Mouse (Mus musculus) G1E (cell line): Measurements from ENCODE around the gene Calcoco2. TPM values are rescaled to one million over a fixed set of nuclear protein-coding genes. Genes with fewer than 3 reads are reported as not detected.
"Not testable (repeated sequence)": the region's sequence is repeated elsewhere in the genome, so short reads cannot be mapped to it uniquely, and the experiment has no call there.

Experiments
- ATAC-seq: 2 replicates; pipeline ENCODE4 v1.8.0; 2016; ENCODE audit warnings: mild to moderate bottlenecking; ENCODE audit not compliant: insufficient number of reproducible peaks, poor library complexity, low FRiP score, severe bottlenecking; ENCODE audit errors: extremely low read depth
- DNase-seq: peaks from one replicate; pipeline ENCODE4 v3.0.0; 2012; ENCODE audit warnings: low spot score
- H3K27me3 ChIP-seq: 2 replicates; pipeline ENCODE4 v1.6.1; 2012; ENCODE audit warnings: mild to moderate bottlenecking, low read length, inconsistent platforms; ENCODE audit not compliant: insufficient read depth
- H3K36me3 ChIP-seq: replicated peaks from 2 replicates; pipeline ENCODE3; 2012; ENCODE audit warnings: mild to moderate bottlenecking, inconsistent platforms
- H3K4me1 ChIP-seq: 2 replicates; pipeline ENCODE4 v1.6.1; 2012; ENCODE audit warnings: low read depth, low read length, inconsistent platforms, mixed read lengths; ENCODE audit not compliant: insufficient read depth
- H3K4me3 ChIP-seq: 2 replicates; pipeline ENCODE4 v1.5.1; 2012; ENCODE audit warnings: low read depth, mild to moderate bottlenecking, inconsistent platforms, low read length, moderate library complexity, mixed read lengths
- H3K9me3 ChIP-seq: replicated peaks from 2 replicates; pipeline ENCODE4 v1.6.1; 2012; ENCODE audit warnings: inconsistent platforms
- CTCF ChIP-seq: IDR thresholded peaks from 2 replicates; pipeline ENCODE4 v1.5.1; 2012; ENCODE audit warnings: low read depth, low read length, inconsistent platforms, mixed read lengths
- GATA1 ChIP-seq: IDR thresholded peaks from 2 replicates; pipeline ENCODE4 v1.6.1; 2012; ENCODE audit warnings: borderline replicate concordance, low read length, inconsistent platforms, mixed read lengths
- GATA2 ChIP-seq: IDR thresholded peaks from 2 replicates; pipeline ENCODE4 v1.6.1; 2012; ENCODE audit warnings: low read depth, low read length, inconsistent platforms, borderline replicate concordance
- POLR2AphosphoS5 ChIP-seq: IDR thresholded peaks from 2 replicates; pipeline ENCODE4 v1.6.1; 2012; ENCODE audit warnings: low read depth, low read length, inconsistent platforms; ENCODE audit not compliant: insufficient replicate concordance
- TAL1 ChIP-seq: conservative IDR thresholded peaks from 2 replicates; pipeline ENCODE4 v1.6.1; 2012; ENCODE audit warnings: low read depth, low read length, inconsistent platforms, mixed read lengths
- polyA plus RNA-seq: library from polyadenylated mRNA; stranded (reverse); fragments of >175 nt; gene quantifications from 2 replicates; pipeline ENCODE4 v1.2.3, GENCODE M21; 2012
- total RNA-seq, 2 experiments: library from RNA; stranded (forward) in 1 of 2; stranded (reverse) in 1 of 2; fragments of 200-1000 nt in 1 of 2; fragments of >200 nt in 1 of 2; fragmentation: Nextera tagmentation in 1 of 2; gene quantifications; 2 replicates each; pipeline ENCODE4 v1.2.3; 2014 to 2017

Calcoco2 gene
- total and polyA plus RNA-seq, 3 experiments = not detected

GRCm38 (mm10) chr11:96130606-96131005 is 18.8 kb upstream of the Calcoco2 start:
- no peak for TF ChIP-seq GATA2
- TF ChIP-seq TAL1 = no peak
- no peak for TF ChIP-seq CTCF
- TF ChIP-seq POLR2AphosphoS5 = no peak
- no peak for TF ChIP-seq GATA1
- no peak for DNase-seq
- Histone ChIP-seq H3K27me3 (peaks cover 43% of the 10 kb centered on the region), H3K4me3 (no peak overlapping the region), H3K9me3 (no peaks in the 10 kb centered on the region), H3K4me1 (peaks cover 6% of the 10 kb centered on the region; the same call in 1 of the 2 replicates), H3K36me3 (no peaks in the 10 kb centered on the region)
- no peak for ATAC-seq

DNA sequence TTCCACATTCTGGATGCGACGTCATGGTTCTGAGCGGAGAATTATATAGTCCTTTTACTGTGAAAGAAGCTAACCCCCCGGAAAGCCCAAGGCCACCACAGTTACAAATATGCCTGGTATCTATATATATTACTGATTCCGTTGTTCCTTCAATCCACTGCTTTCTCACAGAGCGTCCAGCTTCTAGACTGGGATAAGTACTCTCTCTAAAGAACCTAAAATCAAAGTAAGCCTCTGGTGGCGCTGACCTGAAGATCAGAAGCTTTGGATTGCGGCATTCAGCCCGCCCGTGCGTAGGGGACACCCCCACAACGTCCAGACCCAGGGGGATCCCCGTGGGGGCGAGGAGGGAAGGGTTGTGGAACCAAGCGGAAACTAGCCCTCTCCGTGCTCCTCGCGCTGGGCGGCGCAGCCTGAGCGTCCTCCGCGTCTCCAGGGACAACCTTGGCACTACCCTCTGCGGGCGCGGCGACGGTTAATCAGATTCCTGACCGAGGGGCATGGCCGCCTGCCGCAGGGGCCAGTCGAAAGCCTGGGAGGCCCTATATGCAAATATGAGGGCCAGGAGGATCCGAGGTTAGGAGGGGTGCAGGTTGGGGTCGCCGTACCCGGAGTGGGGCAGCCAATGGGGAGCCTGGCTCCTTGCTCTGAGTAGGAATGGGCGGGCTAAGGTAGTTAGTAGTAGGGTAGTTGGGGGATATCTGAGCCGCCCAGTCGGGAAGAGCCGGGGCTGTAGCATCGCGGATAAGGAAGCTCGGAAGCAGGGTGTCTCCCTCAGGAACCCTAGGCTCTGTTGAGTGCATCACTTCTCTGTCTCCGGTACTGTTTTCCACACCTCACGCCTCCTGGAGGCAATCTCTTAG is 12.5 kb upstream of the Calcoco2 start:
- Histone ChIP-seq H3K9me3 (no peaks in the 10 kb centered on the region), H3K4me3 (no peak overlapping the region), H3K36me3 (no peaks in the 10 kb centered on the region), H3K27me3 (peaks cover 42% of the 10 kb centered on the region), H3K4me1 (peaks cover 6% of the 10 kb centered on the region)
- no peak for TF ChIP-seq GATA1
- TF ChIP-seq CTCF = no peak
- TF ChIP-seq TAL1 = no peak
- TF ChIP-seq GATA2 = no peak
- no peak for TF ChIP-seq POLR2AphosphoS5
- DNase-seq (no peak), ATAC-seq (no peak)

GRCm38 (mm10) chr11:96122806-96123205 is 11.0 kb upstream of the Calcoco2 start:
- peaks cover 42% of the 10 kb centered on the region for H3K27me3 ChIP-seq
- ATAC-seq, H3K36me3 ChIP-seq, H3K4me3 ChIP-seq, H3K9me3 ChIP-seq, H3K4me1 ChIP-seq, DNase-seq: not testable (repeated sequence)

DNA sequence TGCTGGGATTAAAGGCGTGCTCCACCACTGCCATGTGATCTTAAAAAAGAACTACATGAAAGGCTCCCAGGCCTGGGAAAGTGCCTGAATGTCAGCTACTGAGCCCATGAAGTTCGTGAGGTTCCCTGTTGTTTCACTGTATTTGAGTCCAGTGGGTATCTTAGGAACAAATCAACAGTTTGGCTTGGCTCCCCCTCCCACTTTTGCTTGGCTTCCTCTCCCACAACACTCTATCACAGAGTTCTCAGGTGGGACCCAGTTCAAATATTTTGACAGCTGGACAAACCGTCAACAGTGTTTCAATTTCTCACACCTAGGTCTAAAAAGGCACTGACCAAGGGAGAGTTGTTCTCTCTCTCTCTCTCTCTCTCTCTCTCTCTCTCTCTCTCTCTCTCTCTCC is 7.6 kb upstream of the Calcoco2 start:
- Histone ChIP-seq H3K4me3 (no peak overlapping the region), H3K27me3 (peaks cover 28% of the 10 kb centered on the region), H3K4me1 (peaks cover 6% of the 10 kb centered on the region), H3K36me3 (no peaks in the 10 kb centered on the region), H3K9me3 (no peaks in the 10 kb centered on the region)
- DNase-seq (no peak), ATAC-seq (no peak)
- TF ChIP-seq GATA2 (no peak), TAL1 (no peak), GATA1 (no peak), CTCF (no peak), POLR2AphosphoS5 (no peak)

GRCm38 (mm10) chr11:96116925-96117324 is 5.2 kb upstream of the Calcoco2 start:
- peaks cover 14% of the 10 kb centered on the region for H3K27me3 ChIP-seq
- H3K4me3 ChIP-seq, H3K9me3 ChIP-seq, ATAC-seq, DNase-seq, H3K4me1 ChIP-seq, H3K36me3 ChIP-seq: not testable (repeated sequence)

- Histone ChIP-seq H3K9me3 (no peaks in the 10 kb centered on the region), H3K27me3 (peaks cover 14% of the 10 kb centered on the region), H3K36me3 (no peaks in the 10 kb centered on the region), H3K4me1 (peaks cover 3% of the 10 kb centered on the region), H3K4me3 (no peak overlapping the region)
- ATAC-seq (no peak), DNase-seq (no peak)
- TF ChIP-seq POLR2AphosphoS5 (no peak), CTCF (no peak), GATA1 (no peak), TAL1 (no peak), GATA2 (no peak)
Measured at GRCm38 (mm10) chr11:96116116-96116515, 4.4 kb upstream of the Calcoco2 start.

- DNase-seq (no peak), ATAC-seq (no peak)
- Histone ChIP-seq H3K36me3 (no peaks in the 10 kb centered on the region), H3K4me3 (no peak overlapping the region), H3K9me3 (no peaks in the 10 kb centered on the region), H3K4me1 (peaks cover 3% of the 10 kb centered on the region), H3K27me3 (peaks cover 13% of the 10 kb centered on the region)
- TF ChIP-seq CTCF = no peak
- no peak for TF ChIP-seq TAL1
- no peak for TF ChIP-seq POLR2AphosphoS5
- TF ChIP-seq GATA1 = no peak
- TF ChIP-seq GATA2 = no peak
Measured at GRCm38 (mm10) chr11:96115416-96115815, 3.7 kb upstream of the Calcoco2 start.
